Mouse (Mus musculus) neural tube, embryonic 14.5 days (tissue): ENCODE measurements at regions not wholly inside any gene's neighbourhood (a gene's known extent, or its start where the extent isn't known, plus 50 kb on each side); places are given as distances from the start of the nearest gene placed in this dataset.

Experiments used
- ATAC-seq: fragments of 200-750 bp; cut with Nextera tagmentation; 2 replicates; pipeline ENCODE4 v1.8.0; 2017; ENCODE audit warnings: low read depth, mild to moderate bottlenecking, moderate TSS enrichment, moderate library complexity
- H3K27ac ChIP-seq: fragments of 300-500 bp; sonication (generic); 2 replicates; pipeline ENCODE4 v1.5.1; 2014; ENCODE audit warnings: low read depth, mild to moderate bottlenecking, control low read depth, low read length, moderate library complexity, mixed read lengths
- H3K27me3 ChIP-seq: fragments of 300-500 bp; sonication (generic); 2 replicates; pipeline ENCODE4 v1.6.1; 2014; ENCODE audit warnings: low read length; ENCODE audit not compliant: control insufficient read depth, insufficient read depth
- H3K36me3 ChIP-seq: fragments of 300-500 bp; sonication (generic); 2 replicates; pipeline ENCODE4 v1.6.1; 2014; ENCODE audit warnings: low read length, mixed read lengths; ENCODE audit not compliant: control insufficient read depth, insufficient read depth
- H3K4me1 ChIP-seq: fragments of 300-500 bp; sonication (generic); 2 replicates; pipeline ENCODE4 v1.6.1; 2014; ENCODE audit warnings: low read length; ENCODE audit not compliant: control insufficient read depth, insufficient read depth
- H3K4me2 ChIP-seq: fragments of 300-500 bp; sonication (generic); 2 replicates; pipeline ENCODE4 v1.6.1; 2014; ENCODE audit warnings: mild to moderate bottlenecking, low read depth, low read length, control low read depth
- H3K4me3 ChIP-seq: fragments of 300-500 bp; sonication (generic); 2 replicates; pipeline ENCODE4 v1.5.1; 2014; ENCODE audit warnings: low read depth, low read length, control low read depth, mixed read lengths
- H3K9ac ChIP-seq: fragments of 300-500 bp; sonication (generic); replicated peaks from 2 replicates; pipeline ENCODE4 v1.6.1; 2014; ENCODE audit warnings: low read depth, mild to moderate bottlenecking, control low read depth, low read length, mixed read lengths
- H3K9me3 ChIP-seq: fragments of 300-500 bp; sonication (generic); 2 replicates; pipeline ENCODE4 v1.6.1; 2016; ENCODE audit warnings: low read length; ENCODE audit not compliant: control insufficient read depth
- WGBS: fragments of 180-500 bp; shearing (Covaris S2); extraction: QIAGEN DNeasy Blood & Tissue Kit; methylation state at CpG from one replicate; pipeline ENCODE4 v1.1.7; 2014; 5-methylcytosine and 5-hydroxymethylcytosine counted together

DNA sequence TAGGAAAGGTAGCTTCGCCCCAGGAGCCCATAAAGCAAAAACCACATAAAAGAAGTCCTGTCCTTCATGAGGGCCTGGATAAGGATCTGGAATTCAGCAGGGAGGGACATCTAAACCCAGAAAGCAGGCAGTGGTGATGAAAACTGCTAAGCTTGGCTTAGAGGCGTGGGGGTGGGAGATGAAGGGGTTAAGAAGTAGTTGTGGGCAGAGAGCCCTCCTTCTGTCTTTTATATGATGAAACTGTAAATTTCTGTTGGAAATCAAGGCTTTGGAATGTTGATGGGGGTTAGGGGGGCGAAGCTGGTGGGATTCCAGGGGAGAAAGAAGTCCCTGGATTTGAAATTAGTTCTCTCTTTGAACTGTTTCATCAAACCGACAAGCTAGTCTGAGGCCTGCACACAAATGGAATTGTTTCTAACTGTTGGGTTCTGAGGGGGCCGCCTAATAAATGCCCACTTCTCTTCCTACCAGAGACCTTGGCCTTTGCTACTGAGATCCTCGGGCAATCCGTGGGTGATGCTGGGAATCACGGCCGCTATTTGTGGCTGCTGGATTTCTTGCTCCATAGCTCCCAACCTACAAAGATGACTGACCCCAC, 192.6 kb downstream of the 1500009L16Rik start:
- no peak overlapping the region for H3K27ac ChIP-seq
- ATAC-seq, result no peak
- H3K36me3 ChIP-seq, result no peaks in the 10 kb centered on the region
- 15% methylated on average over 9 of the region's 9 CpGs for WGBS
- no peak overlapping the region for H3K4me3 ChIP-seq
- H3K27me3 ChIP-seq, result no peaks in the 10 kb centered on the region
- peaks cover 10% of the 10 kb centered on the region; the same call in 1 of the 2 replicates for H3K4me1 ChIP-seq
- H3K9ac ChIP-seq, result no peak overlapping the region
- no peak overlapping the region for H3K4me2 ChIP-seq
- peaks cover 4% of the 10 kb centered on the region; the same call in 1 of the 2 replicates for H3K9me3 ChIP-seq

DNA sequence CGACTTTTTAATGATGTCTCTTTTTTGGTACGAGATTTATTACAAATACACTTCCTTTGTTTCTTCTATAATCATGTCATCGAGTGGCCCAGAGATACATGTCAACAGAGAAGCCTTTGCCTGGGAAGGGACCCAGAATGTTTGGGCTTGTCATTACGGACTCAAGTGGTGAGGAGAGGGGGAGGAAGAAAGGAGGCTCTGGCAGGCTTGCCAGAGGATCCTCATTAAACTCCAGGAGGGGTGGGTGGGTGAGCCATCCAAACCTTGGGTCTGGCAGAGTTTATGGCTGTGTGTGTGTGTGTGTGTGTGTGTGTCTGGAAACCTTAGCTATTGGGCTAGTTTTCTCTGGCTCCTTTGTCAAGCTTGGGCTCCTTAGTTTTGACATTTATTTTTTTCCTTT, 204.3 kb downstream of the 1500009L16Rik start:
- peak; percentile 68; the same call in 1 of the 2 replicates for ATAC-seq
- Histone ChIP-seq H3K4me3 (no peak overlapping the region), H3K9ac (no peak overlapping the region), H3K9me3 (no peaks in the 10 kb centered on the region), H3K27me3 (no peaks in the 10 kb centered on the region), H3K36me3 (no peaks in the 10 kb centered on the region), H3K4me2 (no peak overlapping the region), H3K27ac (no peak overlapping the region), H3K4me1 (0 out of 2 replicates have a peak, but pooled peaks cover 5% of the 10 kb centered on the region)
- 48% methylated on average over 4 of the region's 4 CpGs for WGBS

DNA sequence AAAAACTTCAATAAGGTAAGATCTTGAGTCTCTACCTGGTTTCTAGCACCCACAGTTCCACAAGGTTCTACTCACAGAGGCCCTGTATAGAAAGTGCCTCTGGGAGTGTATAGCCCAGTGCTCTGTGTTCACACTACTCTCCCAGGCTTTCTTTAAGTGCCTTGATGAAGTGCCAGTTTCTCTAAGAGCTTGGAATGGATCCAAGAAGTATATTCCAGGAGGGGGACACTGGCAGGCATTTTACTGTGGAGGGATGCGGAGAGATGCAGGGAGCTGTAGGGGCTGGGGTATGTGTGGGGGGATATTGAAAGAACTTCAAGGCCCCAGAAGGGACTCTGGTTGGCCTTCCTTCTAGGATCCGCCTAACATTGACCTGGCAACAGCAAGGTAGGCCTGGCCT, 204.9 kb downstream of the 1500009L16Rik start:
- 72% methylated on average over 2 of the region's 2 CpGs for WGBS
- no peaks in the 10 kb centered on the region for H3K36me3 ChIP-seq
- no peaks in the 10 kb centered on the region for H3K27me3 ChIP-seq
- no peak overlapping the region for H3K4me2 ChIP-seq
- H3K4me3 ChIP-seq, result no peak overlapping the region
- peak; percentile 69 for ATAC-seq
- H3K4me1 ChIP-seq, result 0 out of 2 replicates have a peak, but pooled peaks cover 5% of the 10 kb centered on the region
- H3K27ac ChIP-seq, result no peak overlapping the region
- H3K9ac ChIP-seq, result no peak overlapping the region
- H3K9me3 ChIP-seq, result no peaks in the 10 kb centered on the region

DNA sequence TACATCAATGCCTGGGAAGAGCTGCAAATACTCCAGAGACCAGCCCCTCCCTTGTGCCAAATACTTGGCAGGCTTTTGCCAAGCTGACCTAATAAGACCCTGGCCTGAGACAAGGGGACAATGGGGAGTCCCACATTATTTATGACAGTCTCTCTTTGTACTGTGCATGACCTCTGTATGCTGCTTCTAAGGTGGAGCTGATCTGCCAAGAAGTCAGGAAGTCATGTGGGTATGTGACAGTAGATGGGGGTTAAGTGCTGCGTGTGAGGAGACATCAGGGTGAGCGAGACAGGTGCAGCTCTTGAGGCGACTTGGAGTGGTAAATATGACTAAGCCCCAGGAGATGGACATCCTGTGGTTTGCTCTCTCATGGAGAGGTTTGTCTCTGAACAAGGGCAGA, 209.1 kb downstream of the 1500009L16Rik start:
- Histone ChIP-seq H3K4me2 (no peak overlapping the region), H3K9ac (no peak overlapping the region), H3K9me3 (no peaks in the 10 kb centered on the region), H3K4me1 (0 out of 2 replicates have a peak, but pooled peaks cover 5% of the 10 kb centered on the region), H3K36me3 (no peaks in the 10 kb centered on the region), H3K27ac (no peak overlapping the region), H3K4me3 (no peak overlapping the region), H3K27me3 (no peaks in the 10 kb centered on the region)
- 43% methylated on average over 3 of the region's 3 CpGs for WGBS
- no peak for ATAC-seq

DNA sequence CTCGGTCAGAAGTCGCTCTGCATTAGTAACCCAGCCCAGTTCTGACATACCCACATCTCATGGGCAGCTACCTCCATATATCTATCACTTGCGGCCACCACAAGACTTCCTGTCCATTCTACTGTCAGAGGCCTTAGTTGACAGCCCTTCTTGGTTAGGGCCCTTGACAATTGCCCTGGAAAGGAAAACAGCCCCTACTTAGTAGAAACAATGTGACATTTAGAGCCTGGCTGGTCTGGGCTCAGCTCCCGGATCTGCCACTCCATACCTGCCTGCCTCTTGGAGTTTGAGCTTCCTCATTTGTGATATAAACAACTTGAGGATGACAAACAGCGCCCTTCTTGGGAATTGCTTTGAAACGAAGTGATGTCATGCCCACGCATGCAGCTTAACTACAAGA, 210.5 kb downstream of the 1500009L16Rik start:
- Histone ChIP-seq H3K27ac (no peak overlapping the region), H3K4me1 (0 out of 2 replicates have a peak, but pooled peaks cover 5% of the 10 kb centered on the region), H3K27me3 (no peaks in the 10 kb centered on the region), H3K4me2 (no peak overlapping the region), H3K36me3 (no peaks in the 10 kb centered on the region), H3K9me3 (no peaks in the 10 kb centered on the region), H3K9ac (no peak overlapping the region), H3K4me3 (no peak overlapping the region)
- 93% methylated on average over 7 of the region's 7 CpGs for WGBS
- ATAC-seq, result no peak

DNA sequence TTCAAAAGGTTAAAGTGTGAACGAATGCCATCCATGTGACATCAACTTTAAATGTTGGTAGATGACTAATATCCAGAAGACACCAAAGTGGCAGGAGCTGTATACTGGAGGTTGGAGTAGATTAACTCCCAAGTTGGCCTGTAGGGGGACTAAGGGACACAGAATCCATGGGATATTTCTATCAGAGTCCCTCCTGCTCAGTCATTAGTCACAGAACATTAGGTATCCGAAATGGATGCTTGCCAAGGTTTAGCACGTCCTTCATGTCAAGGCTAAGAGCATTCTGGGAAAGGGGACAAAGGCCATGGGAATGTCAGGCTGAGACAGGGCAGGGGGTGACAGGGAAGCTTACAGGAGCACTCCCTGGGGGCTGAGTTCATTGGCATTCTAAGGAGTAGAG, 211.8 kb downstream of the 1500009L16Rik start:
- ATAC-seq, result peak; percentile 31; the same call in 1 of the 2 replicates
- H3K27ac ChIP-seq, result no peak overlapping the region
- 0 out of 2 replicates have a peak, but pooled peaks cover 5% of the 10 kb centered on the region for H3K4me1 ChIP-seq
- no peaks in the 10 kb centered on the region for H3K36me3 ChIP-seq
- 51% methylated on average over 3 of the region's 3 CpGs for WGBS
- no peak overlapping the region for H3K9ac ChIP-seq
- no peak overlapping the region for H3K4me2 ChIP-seq
- H3K27me3 ChIP-seq, result no peaks in the 10 kb centered on the region
- no peak overlapping the region for H3K4me3 ChIP-seq
- no peaks in the 10 kb centered on the region for H3K9me3 ChIP-seq

DNA sequence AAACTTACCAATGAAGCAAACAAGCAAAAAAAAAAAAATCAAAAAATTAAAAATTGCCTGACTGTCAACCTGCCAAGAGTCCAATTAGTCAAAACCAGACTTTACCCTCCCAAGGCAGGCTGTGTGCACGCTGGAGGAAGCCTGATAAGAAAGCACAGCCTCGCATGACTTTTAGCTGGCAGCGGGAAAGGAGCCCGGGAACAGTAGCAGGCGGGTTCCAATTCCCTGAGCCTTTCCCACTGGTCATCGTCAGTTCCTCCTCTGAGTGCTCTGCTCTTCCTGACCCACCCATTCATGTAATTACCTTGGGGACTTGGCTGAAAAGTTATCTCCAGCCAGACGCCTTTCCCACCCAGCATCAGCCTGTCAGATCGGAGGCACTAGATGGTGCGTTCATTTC, 214.5 kb downstream of the 1500009L16Rik start:
- Histone ChIP-seq H3K4me3 (no peak overlapping the region), H3K4me2 (no peak overlapping the region), H3K9me3 (no peaks in the 10 kb centered on the region), H3K4me1 (no peaks in the 10 kb centered on the region), H3K27ac (no peak overlapping the region), H3K9ac (no peak overlapping the region), H3K36me3 (no peaks in the 10 kb centered on the region), H3K27me3 (no peaks in the 10 kb centered on the region)
- WGBS, result 71% methylated on average over 9 of the region's 9 CpGs
- ATAC-seq, result no peak

DNA sequence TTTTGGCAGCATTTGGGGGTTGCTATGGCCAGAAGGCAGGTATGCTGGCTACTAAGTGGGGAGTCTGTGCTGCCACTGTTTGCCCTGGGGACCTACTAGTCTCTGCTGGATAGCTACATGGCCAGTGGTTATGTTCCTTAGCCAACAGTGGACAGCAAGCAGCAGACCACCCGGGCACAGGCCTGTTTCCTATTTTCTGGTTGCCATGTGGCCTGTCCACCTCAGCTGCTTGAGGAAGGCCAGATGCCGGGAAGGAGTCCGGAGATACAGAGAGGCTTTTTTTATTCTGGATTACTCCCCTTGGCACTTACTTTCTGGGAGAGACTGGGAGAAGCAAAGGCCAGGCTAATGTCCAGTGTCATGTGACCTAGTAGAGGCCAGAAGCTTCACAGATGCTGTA, 219.4 kb downstream of the 1500009L16Rik start:
- Histone ChIP-seq H3K4me2 (no peak overlapping the region), H3K36me3 (no peaks in the 10 kb centered on the region), H3K9ac (no peak overlapping the region), H3K4me1 (no peaks in the 10 kb centered on the region), H3K27me3 (no peaks in the 10 kb centered on the region), H3K9me3 (no peaks in the 10 kb centered on the region), H3K27ac (no peak overlapping the region), H3K4me3 (no peak overlapping the region)
- no peak for ATAC-seq
- WGBS, result 76% methylated on average over 3 of the region's 3 CpGs

DNA sequence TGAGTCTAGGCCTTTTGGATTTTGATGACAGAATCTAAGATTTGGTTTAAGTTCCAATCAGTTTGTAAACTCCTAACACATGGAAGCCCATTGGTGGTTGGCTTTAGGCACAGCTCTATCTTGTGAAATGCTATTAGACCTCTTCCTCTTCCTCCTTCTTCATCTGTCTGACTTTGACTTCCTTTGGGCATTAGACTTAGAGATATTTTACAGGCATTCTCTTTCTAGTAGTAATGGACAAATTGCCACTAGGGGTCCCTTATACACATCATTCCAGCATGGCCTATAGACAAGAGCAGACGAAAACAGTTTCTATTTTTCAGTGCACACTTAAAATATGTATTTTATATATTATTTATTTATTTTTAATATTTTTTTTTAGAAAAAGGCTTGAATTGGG, 221.5 kb downstream of the 1500009L16Rik start:
- WGBS, result 87% methylated on average over 1 of the region's 1 CpGs
- no peak overlapping the region for H3K27ac ChIP-seq
- no peak overlapping the region for H3K9ac ChIP-seq
- no peaks in the 10 kb centered on the region for H3K4me1 ChIP-seq
- ATAC-seq, result no peak
- no peak overlapping the region for H3K4me2 ChIP-seq
- H3K36me3 ChIP-seq, result no peaks in the 10 kb centered on the region
- no peaks in the 10 kb centered on the region for H3K9me3 ChIP-seq
- no peak overlapping the region for H3K4me3 ChIP-seq
- H3K27me3 ChIP-seq, result no peaks in the 10 kb centered on the region
